Mouse (Mus musculus) kidney, adult 18-20 months (tissue): Measurements from ENCODE around the gene Car5a.
A peak's percentile ranks its signal among the peaks of the same experiment; 100 is the strongest.

Experiments
- DNase-seq: peaks from one replicate; pipeline ENCODE4 v3.0.0; 2021

Car5a gene

GRCm38 (mm10) chr8:121932668-121933520, 11.8 kb downstream of the Car5a start:
- no peak for DNase-seq

GRCm38 (mm10) chr8:121932026-121932667, 12.6 kb downstream of the Car5a start:
- DNase-seq: no peak

GRCm38 (mm10) chr8:121931571-121931970, 13.1 kb downstream of the Car5a start:
- no peak for DNase-seq

- DNase-seq: no peak
Measured at GRCm38 (mm10) chr8:121930047-121930446, 14.7 kb downstream of the Car5a start.

- DNase-seq: peak; percentile 60
Measured at GRCm38 (mm10) chr8:121927316-121927715, 17.4 kb downstream of the Car5a start.

- no peak for DNase-seq
Measured at GRCm38 (mm10) chr8:121926266-121926665, 18.4 kb downstream of the Car5a start.

- peak; percentile 81 for DNase-seq
Measured at GRCm38 (mm10) chr8:121925624-121926023, 19.1 kb downstream of the Car5a start.

- DNase-seq: no peak
Measured at GRCm38 (mm10) chr8:121924681-121925080, 20.0 kb downstream of the Car5a start.

- no peak for DNase-seq
Measured at GRCm38 (mm10) chr8:121922101-121922500, 22.6 kb downstream of the Car5a start.

- no peak for DNase-seq
Measured at GRCm38 (mm10) chr8:121921582-121921981, 23.1 kb downstream of the Car5a start.

GRCm38 (mm10) chr8:121919731-121920130, 25.0 kb downstream of the Car5a start:
- DNase-seq: no peak

- no peak for DNase-seq
Measured at GRCm38 (mm10) chr8:121919158-121919557, 25.5 kb downstream of the Car5a start.

GRCm38 (mm10) chr8:121913378-121913777, 31.3 kb downstream of the Car5a start:
- DNase-seq: no peak

GRCm38 (mm10) chr8:121912831-121913230, 31.9 kb downstream of the Car5a start:
- no peak for DNase-seq

GRCm38 (mm10) chr8:121911987-121912386, 32.7 kb downstream of the Car5a start:
- DNase-seq: no peak

- no peak for DNase-seq
Measured at GRCm38 (mm10) chr8:121911400-121911799, 33.3 kb downstream of the Car5a start.

- peak; percentile 80 for DNase-seq
Measured at GRCm38 (mm10) chr8:121909663-121910062, 35.0 kb downstream of the Car5a start.

- no peak for DNase-seq
Measured at GRCm38 (mm10) chr8:121909148-121909541, 35.6 kb downstream of the Car5a start.

GRCm38 (mm10) chr8:121908378-121909147, 36.1 kb downstream of the Car5a start:
- no peak for DNase-seq

- peak; percentile 96 for DNase-seq
Measured at GRCm38 (mm10) chr8:121907587-121908248, 37.0 kb downstream of the Car5a start, which contains the start of gene Slc7a5. Slc7a5 (minus strand) TSS chr8:121907694.

- no peak for DNase-seq
Measured at GRCm38 (mm10) chr8:121906542-121907512, 37.9 kb downstream of the Car5a start.

GRCm38 (mm10) chr8:121905864-121906263, 38.8 kb downstream of the Car5a start:
- DNase-seq: no peak
